ENCODE assay signal across 16 mouse cellular contexts in genomic region chr3:65592850-65593249, GRCm38 (mm10).
"Had no signal": no experiment of that assay in that cellular context is flagged by ENCODE, and none has a peak within 500 bp of the region (broad histone marks: within the 10 kb centered on the region; RNA-seq: fewer than 3 reads in every experiment).

No protein-coding gene starts in this region.

- DNase-seq: liver, postnatal 0 days; lung, adult 2 months; lung, postnatal 14 days; lung, postnatal 36 days; right cerebral cortex, postnatal 14 days; thymus, postnatal 14 days; thymus, postnatal 36 days had no signal

- H3K4me1 ChIP-seq: liver, embryonic 15.5 days; megakaryocyte, embryonic 14.5 days; midbrain, embryonic 13.5 days; midbrain, embryonic 15.5 days had no signal

- H3K27me3 ChIP-seq: liver, embryonic 15.5 days; lung, embryonic 15.5 days; megakaryocyte, embryonic 14.5 days; midbrain, embryonic 15.5 days; neural tube, embryonic 12.5 days had no signal

- H3K9ac ChIP-seq: liver, embryonic 15.5 days; liver, postnatal 0 days; lung, embryonic 15.5 days; midbrain, embryonic 13.5 days; midbrain, embryonic 15.5 days; neural tube, embryonic 12.5 days had no signal

- H3K27ac ChIP-seq: liver, embryonic 15.5 days; lung, embryonic 15.5 days; macrophage; midbrain, embryonic 13.5 days; midbrain, embryonic 15.5 days; neural tube, embryonic 12.5 days had no signal

- H3K36me3 ChIP-seq: liver, embryonic 15.5 days; lung, embryonic 15.5 days; midbrain, embryonic 13.5 days; midbrain, embryonic 15.5 days; neural tube, embryonic 12.5 days had no signal

- ATAC-seq: liver, postnatal 0 days; lung, postnatal 0 days; midbrain, embryonic 13.5 days; midbrain, embryonic 15.5 days had no signal

- H3K4me2 ChIP-seq: liver, embryonic 15.5 days; lung, embryonic 15.5 days; midbrain, embryonic 11.5 days; midbrain, embryonic 13.5 days; midbrain, embryonic 15.5 days; neural tube, embryonic 12.5 days had no signal

- H3K9me3 ChIP-seq: liver, embryonic 15.5 days; lung, embryonic 15.5 days; megakaryocyte, embryonic 14.5 days; midbrain, embryonic 15.5 days; neural tube, embryonic 12.5 days had no signal

- H3K4me3 ChIP-seq: liver, embryonic 15.5 days; lung, embryonic 15.5 days; megakaryocyte, embryonic 14.5 days; midbrain, embryonic 13.5 days; midbrain, embryonic 15.5 days; neural tube, embryonic 12.5 days had no signal
